Mouse (Mus musculus): ENCODE measurements at regions not wholly inside any gene's neighbourhood (a gene's known extent, or its start where the extent isn't known, plus 50 kb on each side); places are given as distances from the start of the nearest gene placed in this dataset.

- Histone ChIP-seq H3K9me3 (no peaks in the 10 kb centered on the region), H3K4me2 (no peak overlapping the region), H3K27me3 (no peaks in the 10 kb centered on the region), H3K27ac (no peak overlapping the region), H3K4me3 (no peak overlapping the region), H3K36me3 (no peaks in the 10 kb centered on the region), H3K9ac (no peak overlapping the region), H3K4me1 (replicated peaks) (no peaks in the 10 kb centered on the region)
- WGBS, result 83% methylated on average over 3 of the region's 3 CpGs
- ATAC-seq (ENCODE audit: low FRiP score), result no peak
Measured at GRCm38 (mm10) chr17:13567183-13567582, 193.2 kb upstream of the Afdn start.

DNA sequence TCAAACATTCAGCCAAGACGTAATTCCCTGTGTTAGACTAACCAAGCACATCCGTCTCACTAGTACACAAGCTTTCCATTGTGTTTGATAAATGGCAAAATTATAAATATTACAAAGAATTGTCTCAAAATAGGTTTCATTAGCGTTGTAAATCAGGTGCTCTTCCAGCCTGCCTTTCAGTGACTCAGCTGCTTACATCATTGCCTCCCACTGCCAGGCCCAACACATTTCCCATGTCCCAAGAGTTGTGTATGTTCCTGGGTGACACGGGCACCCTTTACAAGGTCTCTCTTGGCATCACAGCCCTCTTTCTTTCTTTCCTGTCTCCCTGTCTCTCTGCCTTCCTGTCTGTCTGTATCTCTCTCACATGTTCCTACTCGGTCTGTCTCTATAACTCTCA is 189.5 kb upstream of the Afdn start:
- Histone ChIP-seq H3K36me3 (no peaks in the 10 kb centered on the region), H3K4me1 (replicated peaks) (peaks cover 27% of the 10 kb centered on the region), H3K9me3 (no peaks in the 10 kb centered on the region), H3K4me3 (no peak overlapping the region), H3K27ac (no peak overlapping the region), H3K4me2 (no peak overlapping the region), H3K9ac (no peak overlapping the region), H3K27me3 (no peaks in the 10 kb centered on the region)
- 83% methylated on average over 5 of the region's 5 CpGs for WGBS
- no peak for ATAC-seq (ENCODE audit: low FRiP score)

DNA sequence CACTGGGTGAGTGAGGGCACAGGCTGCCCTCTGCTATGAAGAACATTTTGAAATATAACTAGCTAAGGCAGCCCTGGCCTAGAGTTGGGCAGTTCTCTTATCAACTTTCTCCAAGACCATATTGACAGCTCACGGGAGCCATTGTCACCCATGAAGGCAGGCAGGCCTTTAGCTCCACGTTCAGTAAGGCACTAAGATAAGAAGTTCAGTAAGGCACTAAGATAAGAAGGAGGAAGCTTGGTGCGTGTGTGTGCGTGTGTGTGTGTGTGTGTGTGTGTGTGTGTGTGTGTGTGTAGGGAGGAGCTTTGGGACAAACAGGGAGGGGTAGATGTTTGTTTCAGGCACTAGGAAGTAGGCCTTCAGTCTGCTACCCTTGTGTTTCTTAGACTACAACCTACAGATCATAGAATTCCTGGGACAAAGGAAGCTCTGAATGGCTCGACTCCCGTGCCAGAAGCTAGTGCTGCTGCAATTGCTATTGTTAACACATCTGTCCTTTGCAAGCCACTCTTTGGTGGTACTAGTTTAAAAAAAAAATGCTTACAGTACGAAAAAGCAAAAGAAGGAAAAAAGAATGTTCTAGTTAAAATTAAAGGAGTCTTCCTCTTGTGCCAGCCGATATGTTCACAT is 188.0 kb upstream of the Afdn start:
- Histone ChIP-seq H3K9ac (no peak overlapping the region), H3K4me3 (no peak overlapping the region), H3K27me3 (no peaks in the 10 kb centered on the region), H3K36me3 (no peaks in the 10 kb centered on the region), H3K27ac (peak overlapping the region; percentile 40), H3K9me3 (no peaks in the 10 kb centered on the region), H3K4me1 (replicated peaks) (peaks cover 28% of the 10 kb centered on the region), H3K4me2 (no peak overlapping the region)
- no peak for ATAC-seq (ENCODE audit: low FRiP score)
- WGBS, result 49% methylated on average over 8 of the region's 8 CpGs

DNA sequence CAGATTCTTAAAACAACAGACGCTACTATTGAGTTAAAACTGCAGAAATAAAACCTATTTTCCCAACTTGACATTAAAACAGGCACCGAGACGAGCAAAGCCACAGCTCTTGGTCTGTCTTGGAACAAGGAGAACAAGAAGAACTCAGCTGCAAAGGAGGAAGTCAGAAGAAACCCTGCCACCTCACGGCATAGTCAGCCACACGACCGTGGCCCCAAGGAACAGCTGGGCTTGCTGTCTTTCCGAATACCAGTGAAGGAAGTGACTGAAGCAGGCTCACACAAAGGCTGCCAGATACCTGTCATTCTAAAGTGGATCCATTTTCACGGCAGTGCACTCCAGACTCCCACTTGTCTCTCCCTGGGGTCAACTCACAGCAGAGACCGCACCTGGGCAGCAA is 187.3 kb upstream of the Afdn start:
- Histone ChIP-seq H3K9me3 (no peaks in the 10 kb centered on the region), H3K9ac (no peak overlapping the region), H3K4me3 (no peak overlapping the region), H3K4me2 (no peak overlapping the region), H3K4me1 (replicated peaks) (peaks cover 28% of the 10 kb centered on the region), H3K36me3 (no peaks in the 10 kb centered on the region), H3K27ac (no peak overlapping the region), H3K27me3 (no peaks in the 10 kb centered on the region)
- WGBS, result 63% methylated on average over 9 of the region's 9 CpGs
- ATAC-seq (ENCODE audit: low FRiP score), result no peak

DNA sequence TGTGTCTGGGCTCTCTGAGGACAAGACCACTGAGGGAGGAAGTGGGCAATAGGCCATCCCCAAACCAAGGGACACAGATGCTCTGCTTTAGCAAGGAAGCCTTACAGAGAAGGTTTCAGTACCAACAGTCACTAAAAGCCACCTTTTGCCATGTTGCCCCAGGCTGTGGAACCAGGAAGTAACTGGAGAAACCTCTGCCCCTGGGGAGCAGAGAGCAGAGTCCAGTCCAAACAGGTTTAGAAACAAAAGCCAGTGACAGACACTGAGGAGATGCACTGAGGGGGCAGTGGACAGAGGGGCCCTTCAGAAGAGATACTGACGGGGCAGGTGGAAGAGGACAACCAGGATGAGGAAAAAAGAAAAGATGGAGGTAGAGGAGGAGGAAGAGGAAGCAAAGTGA is 186.2 kb upstream of the Afdn start:
- Histone ChIP-seq H3K9me3 (no peaks in the 10 kb centered on the region), H3K4me3 (no peak overlapping the region), H3K4me2 (no peak overlapping the region), H3K27me3 (no peaks in the 10 kb centered on the region), H3K4me1 (replicated peaks) (peaks cover 28% of the 10 kb centered on the region), H3K36me3 (no peaks in the 10 kb centered on the region), H3K27ac (peak overlapping the region; percentile 85), H3K9ac (no peak overlapping the region)
- 71% methylated on average over 1 of the region's 1 CpGs for WGBS
- no peak for ATAC-seq (ENCODE audit: low FRiP score)

DNA sequence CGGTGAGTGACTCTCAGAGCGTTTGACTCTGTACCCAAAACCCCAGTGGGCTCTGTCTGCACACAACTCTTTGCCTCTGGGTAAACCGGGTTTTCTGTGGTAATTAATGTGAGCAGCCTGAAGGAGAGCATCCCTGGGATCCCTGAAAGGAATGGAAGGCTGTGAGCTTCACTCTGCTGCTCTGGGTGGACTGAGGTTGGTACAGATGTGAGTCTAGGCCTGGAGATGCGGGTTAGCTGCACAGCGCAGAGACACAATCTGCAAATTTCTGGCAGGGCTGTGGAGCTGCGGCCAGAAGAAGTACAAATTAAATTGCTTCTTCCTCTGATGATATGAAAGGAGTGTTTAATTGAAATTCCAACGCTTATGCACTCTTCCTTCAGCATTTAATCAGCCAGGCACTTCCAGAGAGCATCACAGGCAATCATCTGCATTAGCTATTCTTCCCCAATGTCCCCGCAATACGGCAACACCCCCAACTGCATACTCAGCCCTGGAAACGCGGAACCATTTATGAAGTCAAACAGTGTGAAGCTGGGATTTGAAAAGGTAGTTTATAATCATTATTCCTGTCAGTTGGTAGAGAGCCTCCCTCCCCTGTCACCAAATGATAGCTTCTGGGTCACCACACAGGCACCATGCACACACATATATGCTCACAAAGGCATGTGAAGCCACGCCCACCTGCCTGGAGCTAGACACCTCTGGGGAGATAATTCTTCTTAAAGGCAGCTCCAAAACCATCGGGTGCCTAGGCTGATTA is 185.5 kb upstream of the Afdn start:
- H3K9ac ChIP-seq, result no peak overlapping the region
- H3K27ac ChIP-seq, result peak overlapping the region; percentile 85
- H3K36me3 ChIP-seq, result no peaks in the 10 kb centered on the region
- 38% methylated on average over 13 of the region's 13 CpGs for WGBS
- peak; percentile 75 for ATAC-seq (ENCODE audit: low FRiP score)
- no peaks in the 10 kb centered on the region for H3K27me3 ChIP-seq
- peak overlapping the region; percentile 20; the same call in 1 of the 2 replicates for H3K4me2 ChIP-seq
- H3K4me1 ChIP-seq (replicated peaks), result peaks cover 28% of the 10 kb centered on the region
- H3K4me3 ChIP-seq, result no peak overlapping the region
- no peaks in the 10 kb centered on the region for H3K9me3 ChIP-seq

GRCm38 (mm10) chr17:13577798-13578197 is 182.5 kb upstream of the Afdn start:
- Histone ChIP-seq H3K27ac (no peak overlapping the region), H3K4me1 (replicated peaks) (peaks cover 36% of the 10 kb centered on the region), H3K36me3 (no peaks in the 10 kb centered on the region), H3K27me3 (no peaks in the 10 kb centered on the region), H3K9me3 (no peaks in the 10 kb centered on the region), H3K9ac (no peak overlapping the region), H3K4me2 (no peak overlapping the region), H3K4me3 (no peak overlapping the region)
- 57% methylated on average over 3 of the region's 3 CpGs for WGBS
- no peak for ATAC-seq (ENCODE audit: low FRiP score)

GRCm38 (mm10) chr17:13581214-13581920 is 179.0 kb upstream of the Afdn start:
- no peak for ATAC-seq (ENCODE audit: low FRiP score)
- Histone ChIP-seq H3K27ac (no peak overlapping the region), H3K4me1 (replicated peaks) (peaks cover 20% of the 10 kb centered on the region), H3K9me3 (no peaks in the 10 kb centered on the region), H3K27me3 (no peaks in the 10 kb centered on the region), H3K36me3 (no peaks in the 10 kb centered on the region), H3K9ac (no peak overlapping the region), H3K4me3 (no peak overlapping the region), H3K4me2 (no peak overlapping the region)
- WGBS, result 72% methylated on average over 5 of the region's 5 CpGs

- WGBS, result 72% methylated on average over 6 of the region's 6 CpGs
- ATAC-seq (ENCODE audit: low FRiP score), result no peak
- Histone ChIP-seq H3K9ac (no peak overlapping the region), H3K4me1 (replicated peaks) (peaks cover 20% of the 10 kb centered on the region), H3K27me3 (no peaks in the 10 kb centered on the region), H3K4me3 (no peak overlapping the region), H3K36me3 (no peaks in the 10 kb centered on the region), H3K4me2 (no peak overlapping the region), H3K9me3 (no peaks in the 10 kb centered on the region), H3K27ac (no peak overlapping the region)
Measured at GRCm38 (mm10) chr17:13581995-13582588, 178.2 kb upstream of the Afdn start.

DNA sequence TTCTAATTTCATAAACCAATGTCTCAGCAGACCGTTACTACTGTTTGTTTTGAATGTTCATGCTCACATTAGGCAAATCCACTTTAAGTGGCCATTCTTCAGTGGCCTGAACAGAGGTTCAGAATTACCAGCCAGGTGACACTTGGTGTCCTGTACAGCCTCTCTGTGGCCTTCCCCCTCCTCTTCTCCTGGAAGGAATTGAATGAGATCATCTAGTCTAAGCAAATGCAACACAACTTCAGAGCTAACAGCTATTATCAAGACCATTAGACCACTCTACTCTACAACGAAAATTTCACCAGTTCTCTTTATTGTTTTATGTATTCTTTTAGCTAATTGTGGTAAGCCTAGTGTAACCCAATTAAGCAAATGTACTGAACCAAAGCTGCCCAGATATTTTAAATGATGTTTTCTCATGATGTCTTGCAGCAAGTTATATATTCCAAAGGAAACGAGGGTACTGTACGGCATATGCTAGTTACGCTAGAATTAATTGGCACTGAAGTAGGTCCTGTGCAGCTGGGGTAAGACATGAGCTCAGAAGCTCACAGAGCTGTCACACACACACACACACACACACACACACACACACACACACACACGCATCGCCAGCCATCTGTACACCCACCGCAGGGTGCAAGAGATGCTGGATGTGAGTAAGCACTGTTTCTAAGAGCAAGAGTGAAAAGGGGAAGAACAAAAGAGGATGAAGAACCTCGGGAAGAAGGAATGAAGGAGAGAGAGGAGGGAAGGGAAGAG is 176.7 kb upstream of the Afdn start:
- peak; percentile 84 for ATAC-seq (ENCODE audit: low FRiP score)
- Histone ChIP-seq H3K9ac (no peak overlapping the region), H3K4me3 (no peak overlapping the region), H3K36me3 (no peaks in the 10 kb centered on the region), H3K4me1 (replicated peaks) (peaks cover 20% of the 10 kb centered on the region), H3K27me3 (no peaks in the 10 kb centered on the region), H3K27ac (peak overlapping the region; percentile 45), H3K4me2 (no peak overlapping the region), H3K9me3 (no peaks in the 10 kb centered on the region)
- 59% methylated on average over 9 of the region's 9 CpGs for WGBS

DNA sequence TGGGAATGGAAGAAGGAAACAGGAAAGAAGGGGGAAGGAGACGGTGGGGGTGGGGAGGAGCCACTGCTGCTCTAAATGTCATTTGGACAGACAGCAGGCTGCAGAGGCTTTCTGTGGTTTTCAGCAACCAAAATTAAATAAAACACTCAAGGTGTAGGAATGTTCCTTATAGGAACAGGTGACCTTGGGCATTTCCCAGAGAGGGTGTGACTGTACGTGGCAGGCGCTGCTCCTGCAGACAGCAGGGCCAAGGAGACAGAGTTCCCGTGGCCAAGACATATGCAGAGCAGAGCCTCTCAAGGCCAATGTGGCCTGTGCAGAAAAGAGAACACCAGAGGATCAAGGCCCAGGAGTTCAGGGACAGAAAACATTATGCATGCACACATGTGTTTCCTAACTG is 175.9 kb upstream of the Afdn start:
- ATAC-seq (ENCODE audit: low FRiP score), result peak; percentile 47; the same call in 1 of the 2 replicates
- H3K4me3 ChIP-seq, result no peak overlapping the region
- 80% methylated on average over 4 of the region's 4 CpGs for WGBS
- H3K9me3 ChIP-seq, result no peaks in the 10 kb centered on the region
- H3K4me1 ChIP-seq (replicated peaks), result peaks cover 20% of the 10 kb centered on the region
- H3K4me2 ChIP-seq, result no peak overlapping the region
- no peak overlapping the region for H3K9ac ChIP-seq
- H3K27ac ChIP-seq, result peak overlapping the region; percentile 45
- H3K27me3 ChIP-seq, result no peaks in the 10 kb centered on the region
- no peaks in the 10 kb centered on the region for H3K36me3 ChIP-seq
